Mouse (Mus musculus) stomach, postnatal 0 days (tissue): ENCODE measurements at regions not wholly inside any gene's neighbourhood (a gene's known extent, or its start where the extent isn't known, plus 50 kb on each side); places are given as distances from the start of the nearest gene placed in this dataset.

Experiments
- ATAC-seq: fragments of 200-750 bp; cut with Nextera tagmentation; 2 replicates; pipeline ENCODE4 v1.8.0; 2017; ENCODE audit not compliant: low FRiP score, low TSS enrichment
- DNase-seq: peaks from one replicate; pipeline ENCODE4 v3.0.0-alpha.2; 2016; ENCODE audit warnings: low spot score
- H3K27ac ChIP-seq: fragments of 300-500 bp; sonication (generic); replicated peaks from 2 replicates; pipeline ENCODE4 v1.5.1; 2014; ENCODE audit warnings: mild to moderate bottlenecking, control low read depth
- H3K27me3 ChIP-seq: fragments of 300-500 bp; sonication (generic); 2 replicates; pipeline ENCODE4 v1.6.1; 2014; ENCODE audit warnings: low read length; ENCODE audit not compliant: control insufficient read depth, insufficient read depth
- H3K36me3 ChIP-seq: fragments of 300-500 bp; sonication (generic); 2 replicates; pipeline ENCODE4 v1.6.1; 2014; ENCODE audit warnings: low read length, mixed read lengths; ENCODE audit not compliant: control insufficient read depth, insufficient read depth
- H3K4me1 ChIP-seq: fragments of 300-500 bp; sonication (generic); replicated peaks from 2 replicates; pipeline ENCODE4 v1.6.1; 2014; ENCODE audit warnings: antibody characterized with exemption; ENCODE audit not compliant: control insufficient read depth, insufficient read depth
- H3K4me2 ChIP-seq: fragments of 300-500 bp; sonication (generic); replicated peaks from 2 replicates; pipeline ENCODE4 v1.6.1; 2014; ENCODE audit warnings: low read depth, mild to moderate bottlenecking, control low read depth, moderate library complexity
- H3K4me3 ChIP-seq: fragments of 300-500 bp; sonication (generic); 2 replicates; pipeline ENCODE4 v1.5.1; 2014; ENCODE audit warnings: low read depth, low read length, control low read depth
- H3K9ac ChIP-seq: fragments of 300-500 bp; sonication (generic); 2 replicates; pipeline ENCODE4 v1.6.1; 2014; ENCODE audit warnings: mild to moderate bottlenecking, low read length, control low read depth, mixed read lengths
- H3K9me3 ChIP-seq: fragments of 300-500 bp; sonication (generic); 2 replicates; pipeline ENCODE4 v1.6.1; 2016; ENCODE audit warnings: low read length; ENCODE audit not compliant: control insufficient read depth
- CTCF ChIP-seq: IDR thresholded peaks from 2 replicates; pipeline ENCODE4 v1.5.1; 2016; ENCODE audit warnings: antibody characterized with exemption, low read depth, mild to moderate bottlenecking, moderate library complexity
- EP300 ChIP-seq: optimal IDR thresholded peaks from 2 replicates; pipeline ENCODE3; 2016; ENCODE audit warnings: antibody characterized with exemption
- WGBS: fragments of 180-500 bp; shearing (Covaris S2); extraction: QIAGEN DNeasy Blood & Tissue Kit; methylation state at CpG from one replicate; pipeline ENCODE4 v1.1.7; 2014; 5-methylcytosine and 5-hydroxymethylcytosine counted together

DNA sequence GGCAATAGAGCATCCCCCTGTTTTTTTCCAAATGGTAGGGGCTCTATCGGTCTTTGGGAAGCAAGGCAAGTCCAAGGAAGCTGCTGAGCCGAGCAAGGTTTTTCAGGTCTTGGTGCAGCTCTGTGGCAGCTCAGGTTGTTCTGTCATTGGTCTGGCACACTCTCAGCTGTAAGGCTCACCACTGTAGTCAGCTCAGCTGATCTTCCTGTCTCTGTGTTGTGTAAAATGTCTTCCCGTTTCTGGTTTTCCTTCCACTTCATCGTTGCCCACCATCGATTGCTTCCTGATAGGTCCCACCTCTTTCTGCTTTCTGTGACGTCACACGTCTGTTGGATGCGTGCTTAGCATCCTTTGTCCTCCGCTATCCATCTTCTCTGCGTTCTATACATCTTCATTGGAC, 96.2 kb downstream of the D16Ertd472e start:
- Histone ChIP-seq H3K27me3 (no peaks in the 10 kb centered on the region), H3K4me2 (no peak overlapping the region), H3K36me3 (no peaks in the 10 kb centered on the region), H3K9me3 (no peaks in the 10 kb centered on the region), H3K4me1 (no peaks in the 10 kb centered on the region), H3K4me3 (no peak overlapping the region), H3K9ac (no peak overlapping the region), H3K27ac (no peak overlapping the region)
- DNase-seq (no peak), ATAC-seq (no peak)
- WGBS: 91% methylated on average over 10 of the region's 10 CpGs
- no peak for TF ChIP-seq CTCF
- no peak for TF ChIP-seq EP300

DNA sequence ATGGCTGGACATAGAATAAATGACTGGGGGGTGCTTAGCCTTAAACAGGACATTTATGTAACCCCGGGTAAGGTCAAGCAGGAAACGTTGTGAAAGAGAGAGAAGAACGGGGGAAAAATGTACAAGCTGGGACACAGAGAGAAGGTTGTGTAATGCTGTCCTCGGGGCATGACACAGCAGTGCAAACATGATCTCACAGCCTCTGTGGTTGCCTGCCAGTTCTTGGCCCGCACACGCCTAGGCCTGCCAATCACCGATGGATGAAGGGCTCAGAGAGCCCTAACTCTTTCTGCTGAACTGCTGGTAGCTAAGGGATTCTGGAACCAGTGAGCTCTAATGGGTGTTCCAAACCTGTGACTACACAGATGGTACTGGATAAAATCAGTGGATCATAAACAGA, 96.5 kb upstream of the Btg3 start:
- no peak for DNase-seq
- peak; percentile 83 for ATAC-seq
- H3K27ac ChIP-seq: no peak overlapping the region

DNA sequence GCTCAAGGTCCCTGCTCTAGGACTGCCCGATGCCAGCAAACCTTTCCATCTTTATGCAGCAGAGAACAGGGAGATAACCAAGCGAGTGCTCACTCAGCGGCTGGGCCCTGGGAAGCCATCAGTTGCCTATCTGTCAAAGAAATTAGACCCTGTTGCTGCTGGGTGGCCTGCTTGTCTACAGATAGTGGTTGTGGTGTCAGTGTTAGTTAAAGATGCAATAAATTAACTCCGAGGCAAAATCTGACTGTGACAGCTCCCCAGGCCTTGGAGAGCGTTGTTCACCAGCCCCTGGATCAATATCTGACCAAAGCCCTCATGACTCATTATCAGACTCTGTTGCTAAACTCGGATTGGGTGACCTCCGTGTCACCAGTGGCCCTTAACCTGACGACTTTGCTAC, 83.0 kb upstream of the Btg3 start:
- 48% methylated on average over 8 of the region's 8 CpGs for WGBS
- no peaks in the 10 kb centered on the region for H3K9me3 ChIP-seq
- TF ChIP-seq EP300: no peak
- TF ChIP-seq CTCF: no peak
- no peak overlapping the region for H3K27ac ChIP-seq
- no peaks in the 10 kb centered on the region for H3K36me3 ChIP-seq
- H3K9ac ChIP-seq: no peak overlapping the region
- no peak overlapping the region for H3K4me3 ChIP-seq
- H3K27me3 ChIP-seq: no peaks in the 10 kb centered on the region
- no peak for ATAC-seq
- no peak for DNase-seq
- no peak overlapping the region for H3K4me2 ChIP-seq
- no peaks in the 10 kb centered on the region for H3K4me1 ChIP-seq

More for the DNA sequence above, 96.5 kb upstream of the Btg3 start:
- Histone ChIP-seq H3K4me2 (no peak overlapping the region), H3K36me3 (no peaks in the 10 kb centered on the region), H3K9ac (no peak overlapping the region), H3K9me3 (no peaks in the 10 kb centered on the region), H3K4me1 (no peaks in the 10 kb centered on the region), H3K27me3 (no peaks in the 10 kb centered on the region), H3K4me3 (no peak overlapping the region)
- WGBS: 52% methylated on average over 7 of the region's 7 CpGs
- no peak for TF ChIP-seq EP300
- TF ChIP-seq CTCF: no peak

DNA sequence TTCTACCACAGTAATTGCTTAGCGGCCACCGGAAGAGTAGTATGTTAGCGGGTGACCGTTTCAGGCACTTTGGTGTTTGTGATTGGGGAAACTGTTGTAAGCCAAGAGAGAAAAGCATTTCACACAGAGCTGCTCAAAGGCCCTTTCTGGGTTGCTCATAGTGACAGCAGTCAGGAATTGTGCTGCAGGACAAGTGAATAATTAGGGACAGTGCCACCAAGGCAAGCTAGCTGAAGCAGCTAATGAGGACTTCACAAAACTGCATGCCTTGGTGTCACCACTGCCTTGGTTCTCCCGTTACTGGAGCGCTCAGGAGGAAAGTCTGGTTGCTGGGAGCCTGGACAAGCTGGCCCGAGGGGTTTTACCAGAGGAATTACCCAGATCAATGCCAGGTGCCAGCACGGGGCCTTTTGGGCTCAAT, 80.7 kb upstream of the Btg3 start:
- no peak for TF ChIP-seq CTCF
- TF ChIP-seq EP300: no peak
- H3K4me1 ChIP-seq: no peaks in the 10 kb centered on the region
- no peak overlapping the region for H3K4me2 ChIP-seq
- ATAC-seq (no peak), DNase-seq (no peak)
- H3K27ac ChIP-seq: no peak overlapping the region
- H3K9me3 ChIP-seq: no peaks in the 10 kb centered on the region
- H3K27me3 ChIP-seq: no peaks in the 10 kb centered on the region
- no peak overlapping the region for H3K4me3 ChIP-seq
- H3K9ac ChIP-seq: no peak overlapping the region
- WGBS: 90% methylated on average over 8 of the region's 8 CpGs
- H3K36me3 ChIP-seq: no peaks in the 10 kb centered on the region

DNA sequence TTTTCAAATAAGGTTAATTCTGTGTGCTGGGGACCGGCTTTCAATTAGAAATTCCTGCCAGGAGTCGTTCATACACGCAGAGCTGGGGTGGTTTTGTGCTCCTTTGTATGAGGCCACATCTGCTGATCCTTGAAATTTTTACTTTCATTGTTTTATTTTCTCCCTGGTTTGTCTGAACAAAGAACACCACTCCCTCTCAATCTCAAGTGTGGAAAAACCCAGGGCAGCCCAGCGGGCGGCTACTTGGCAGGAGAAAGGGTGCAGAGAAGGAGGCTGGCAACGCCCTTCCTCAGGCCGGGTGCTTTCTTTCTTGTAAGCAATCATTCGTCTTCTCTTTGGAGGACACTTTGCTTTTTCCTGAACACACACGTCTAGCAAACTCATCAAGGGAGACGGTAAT, 79.4 kb upstream of the Btg3 start:
- TF ChIP-seq EP300: no peak
- Histone ChIP-seq H3K27me3 (no peaks in the 10 kb centered on the region), H3K4me3 (no peak overlapping the region), H3K27ac (0 out of 2 replicates have a peak overlapping the region, but pooled peaks have one; percentile 24), H3K4me1 (no peaks in the 10 kb centered on the region), H3K36me3 (no peaks in the 10 kb centered on the region), H3K9ac (no peak overlapping the region), H3K4me2 (0 out of 2 replicates have a peak overlapping the region, but pooled peaks have one; percentile 20), H3K9me3 (no peaks in the 10 kb centered on the region)
- DNase-seq: peak; percentile 28
- 41% methylated on average over 10 of the region's 10 CpGs for WGBS
- no peak; the same call in 1 of the 2 replicates for ATAC-seq

DNA sequence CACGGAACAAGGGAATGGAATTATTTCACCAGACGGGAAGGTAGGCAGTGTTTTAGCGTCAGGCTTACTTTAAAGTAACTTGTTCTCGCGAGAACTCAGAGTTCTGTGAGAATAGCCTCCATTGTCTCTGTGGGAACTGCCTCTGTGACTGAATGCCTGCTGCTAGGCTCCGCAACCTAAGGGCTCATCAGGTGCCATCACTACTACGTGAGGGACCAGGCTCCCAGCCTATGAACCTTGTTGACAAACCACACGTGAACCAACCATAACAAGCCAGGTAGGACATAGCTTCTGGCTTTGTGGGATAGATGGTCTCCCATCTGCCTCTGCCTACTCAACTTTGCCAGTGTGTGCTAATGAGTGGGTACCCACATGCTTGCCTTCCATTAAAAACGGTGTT, 77.5 kb upstream of the Btg3 start:
- H3K4me1 ChIP-seq: no peaks in the 10 kb centered on the region
- H3K9me3 ChIP-seq: no peaks in the 10 kb centered on the region
- H3K9ac ChIP-seq: no peak overlapping the region
- 91% methylated on average over 9 of the region's 9 CpGs for WGBS
- H3K4me3 ChIP-seq: no peak overlapping the region
- no peaks in the 10 kb centered on the region for H3K27me3 ChIP-seq
- TF ChIP-seq CTCF (no peak), EP300 (no peak)
- H3K27ac ChIP-seq: no peak overlapping the region
- no peak for ATAC-seq
- no peaks in the 10 kb centered on the region for H3K36me3 ChIP-seq
- H3K4me2 ChIP-seq: no peak overlapping the region
- no peak for DNase-seq
